Mouse (Mus musculus): ENCODE results near the gene Krt88. TPM values are rescaled to one million over a fixed set of nuclear protein-coding genes. Genes with fewer than 3 reads are reported as not detected.

Krt88 gene
- polyA plus RNA-seq, 1 experiment from 2014 or later = not detected

DNA sequence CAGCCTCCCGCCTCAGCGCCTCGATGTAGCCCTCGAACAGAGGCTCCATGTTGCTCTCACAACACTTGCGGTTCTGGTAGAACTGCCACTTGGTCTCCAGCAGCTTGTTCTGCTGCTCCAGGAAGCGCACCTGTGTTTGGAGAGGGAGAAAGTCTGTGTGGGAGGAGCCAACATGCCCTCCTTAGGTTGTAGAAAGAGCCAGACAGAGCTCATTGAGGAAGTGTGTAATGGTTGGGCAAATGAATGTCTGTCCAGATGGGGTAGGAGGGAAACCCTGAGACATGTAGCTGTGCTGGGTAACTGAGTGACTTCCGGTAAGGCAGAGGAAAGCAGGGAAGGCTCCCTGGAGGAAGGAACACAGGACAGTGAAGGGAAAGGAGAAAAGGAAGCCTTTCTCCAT lies 10.9 kb upstream of the Krt88 start:
- H3K27me3 ChIP-seq (ENCODE audit: control insufficient read depth, insufficient read depth, low read length) = peaks cover 31% of the 10 kb centered on the region
- no peaks in the 10 kb centered on the region for H3K9me3 ChIP-seq (ENCODE audit: control insufficient read depth, low read length)
- no peak for ATAC-seq (ENCODE audit: low FRiP score, low TSS enrichment)
- H3K4me3 ChIP-seq (ENCODE audit: low read length) = no peak overlapping the region
- H3K9ac ChIP-seq (ENCODE audit: low read depth, low read length) = no peak overlapping the region
- no peaks in the 10 kb centered on the region for H3K36me3 ChIP-seq (ENCODE audit: control insufficient read depth, insufficient read depth, low read length)
- no peak overlapping the region for H3K4me2 ChIP-seq (replicated peaks; ENCODE audit: low read depth, low read length)
- H3K4me1 ChIP-seq (ENCODE audit: control insufficient read depth, insufficient read depth, low read length) = 0 out of 2 replicates have a peak, but pooled peaks cover 2% of the 10 kb centered on the region
- H3K27ac ChIP-seq (ENCODE audit: low read depth, low read length) = no peak overlapping the region
- 91% methylated on average over 7 of the region's 7 CpGs for WGBS

DNA sequence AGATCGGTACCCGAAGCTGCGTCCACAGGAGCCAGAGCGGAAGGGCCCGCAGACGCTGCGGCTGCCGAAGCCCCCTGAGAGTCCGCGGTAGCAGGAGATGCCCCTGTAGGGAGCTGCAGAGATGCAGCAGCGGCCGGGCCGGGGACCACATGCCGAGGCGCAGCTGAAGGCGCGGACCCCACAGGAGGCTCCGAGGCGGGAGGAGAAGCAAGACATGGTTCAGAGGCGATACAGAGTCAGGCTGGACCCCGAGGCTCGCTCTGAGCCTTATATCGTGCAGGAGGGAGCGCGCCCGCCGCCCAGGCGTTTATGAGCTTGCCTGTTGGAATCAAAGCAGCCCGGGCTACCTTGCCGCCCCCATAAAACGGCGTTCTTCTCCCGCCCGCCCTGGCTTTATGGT lies 9.0 kb upstream of the Krt88 start, which contains the start of gene Krt87:
Gene Krt87 (minus strand): TSS at position 250 of the 400 bp plus-strand sequence.
- H3K27ac ChIP-seq (ENCODE audit: low read depth, low read length) = no peak within 1 kb of the TSS

DNA sequence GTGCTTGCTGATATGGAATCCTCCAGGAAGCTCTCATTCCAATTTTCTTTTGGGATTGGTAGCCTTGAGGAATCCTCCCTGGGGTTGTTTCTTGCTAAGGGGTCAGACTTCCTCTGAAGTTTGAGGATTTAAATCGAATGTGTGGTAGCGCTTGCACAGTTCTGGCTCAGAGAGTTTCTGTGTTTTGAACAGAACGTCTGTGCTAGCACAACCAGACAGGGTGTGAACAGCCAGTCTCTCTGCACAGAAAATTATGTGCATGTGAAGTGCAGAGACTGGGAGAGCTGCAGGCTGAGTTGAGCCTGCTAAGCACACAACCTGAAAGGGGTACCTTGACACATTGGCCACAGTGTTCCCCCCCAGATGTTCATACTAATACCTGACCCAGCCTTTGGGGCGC lies 6.7 kb upstream of the Krt88 start:
- H3K9me3 ChIP-seq (ENCODE audit: control insufficient read depth, low read length) = no peaks in the 10 kb centered on the region
- no peak for ATAC-seq (ENCODE audit: low FRiP score, low TSS enrichment)
- 0 out of 2 replicates have a peak, but pooled peaks cover 2% of the 10 kb centered on the region for H3K4me1 ChIP-seq (ENCODE audit: control insufficient read depth, insufficient read depth, low read length)
- H3K27me3 ChIP-seq (ENCODE audit: control insufficient read depth, insufficient read depth, low read length) = peaks cover 31% of the 10 kb centered on the region
- H3K4me2 ChIP-seq (replicated peaks; ENCODE audit: low read depth, low read length) = no peak overlapping the region
- no peak overlapping the region for H3K4me3 ChIP-seq (ENCODE audit: low read length)
- no peak overlapping the region for H3K9ac ChIP-seq (ENCODE audit: low read depth, low read length)
- WGBS = 75% methylated on average over 4 of the region's 4 CpGs
- H3K27ac ChIP-seq (ENCODE audit: low read depth, low read length) = no peak overlapping the region
- no peaks in the 10 kb centered on the region for H3K36me3 ChIP-seq (ENCODE audit: control insufficient read depth, insufficient read depth, low read length)

More for the DNA sequence above, 9.0 kb upstream of the Krt88 start, which contains the start of gene Krt87:
- ATAC-seq (ENCODE audit: low FRiP score, low TSS enrichment) = no peak
- whole genome bisulfite sequencing = under 1% methylated on average over 34 of the region's 34 CpGs
- Histone ChIP-seq H3K36me3 (ENCODE audit: control insufficient read depth, insufficient read depth, low read length) (no peaks in the 10 kb centered on the region), H3K27me3 (ENCODE audit: control insufficient read depth, insufficient read depth, low read length) (peaks cover 31% of the 10 kb centered on the region), H3K4me1 (ENCODE audit: control insufficient read depth, insufficient read depth, low read length) (0 out of 2 replicates have a peak, but pooled peaks cover 2% of the 10 kb centered on the region), H3K9ac (ENCODE audit: low read depth, low read length) (0 out of 2 replicates have a peak within 1 kb of the TSS, but pooled peaks have one; percentile 8), H3K4me3 (ENCODE audit: low read length) (peak within 1 kb of the TSS; percentile 25), H3K4me2 (replicated peaks; ENCODE audit: low read depth, low read length) (peak within 1 kb of the TSS; percentile 35), H3K9me3 (ENCODE audit: control insufficient read depth, low read length) (no peaks in the 10 kb centered on the region)

DNA sequence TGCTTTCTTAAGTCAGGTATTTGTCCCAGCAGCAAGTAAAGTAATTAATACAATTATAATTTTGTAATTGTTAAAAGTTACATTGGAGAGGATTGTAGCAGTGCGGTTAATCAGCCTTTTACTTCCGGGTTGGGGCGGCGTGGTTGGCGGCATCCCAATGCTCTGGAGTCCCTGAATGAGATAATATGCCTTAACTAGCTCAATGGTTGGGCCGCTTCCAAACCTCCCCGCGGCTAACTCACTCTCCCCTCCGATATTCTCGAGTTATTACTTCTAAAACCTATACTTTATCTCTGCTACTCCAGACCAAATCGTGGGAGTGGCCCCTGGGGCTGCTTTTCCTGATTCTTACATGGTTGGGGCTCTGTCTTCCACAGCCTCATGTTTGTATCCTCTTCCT lies 972 bp upstream of the Krt88 start:
- Histone ChIP-seq H3K4me1 (ENCODE audit: control insufficient read depth, insufficient read depth, low read length) (no peaks in the 10 kb centered on the region), H3K4me2 (replicated peaks; ENCODE audit: low read depth, low read length) (no peak overlapping the region), H3K27ac (ENCODE audit: low read depth, low read length) (no peak overlapping the region), H3K9ac (ENCODE audit: low read depth, low read length) (no peak overlapping the region), H3K9me3 (ENCODE audit: control insufficient read depth, low read length) (no peaks in the 10 kb centered on the region), H3K4me3 (ENCODE audit: low read length) (no peak overlapping the region), H3K27me3 (ENCODE audit: control insufficient read depth, insufficient read depth, low read length) (no peaks in the 10 kb centered on the region), H3K36me3 (ENCODE audit: control insufficient read depth, insufficient read depth, low read length) (no peaks in the 10 kb centered on the region)
- ATAC-seq (ENCODE audit: low FRiP score, low TSS enrichment) = no peak
- WGBS = 80% methylated on average over 11 of the region's 11 CpGs

DNA sequence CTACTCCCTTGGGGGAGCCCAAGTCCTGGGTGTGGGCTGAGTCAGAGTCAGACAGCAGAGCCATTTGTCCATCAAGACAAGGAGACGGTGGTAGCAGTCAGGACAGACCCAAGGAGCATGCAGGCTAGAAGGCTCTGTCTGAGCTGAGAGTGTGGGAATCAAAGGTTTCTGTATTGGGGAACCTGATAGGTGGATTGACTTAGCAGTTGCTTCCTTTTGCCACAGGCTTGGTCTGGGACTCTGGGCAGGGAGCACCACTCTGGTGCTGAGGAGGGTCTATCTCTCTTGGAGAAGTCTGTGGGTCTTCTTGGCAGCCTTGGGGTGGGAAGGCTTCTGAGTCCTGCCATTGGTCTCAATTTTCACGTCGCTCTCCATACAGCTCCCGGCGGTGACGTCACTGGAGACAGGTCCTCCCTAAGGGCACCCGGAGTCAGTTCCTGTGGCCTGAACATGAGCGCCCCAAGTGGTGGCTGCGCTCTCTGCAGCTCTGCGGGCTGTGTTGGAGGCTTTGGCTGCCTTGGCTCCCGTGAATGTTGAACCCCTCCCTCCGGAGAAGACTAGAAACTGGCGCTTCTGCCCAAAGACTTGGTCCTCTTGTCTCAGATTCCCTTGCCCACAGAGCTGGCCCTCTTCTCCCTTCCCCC lies 5.7 kb downstream of the Krt88 start:
- no peaks in the 10 kb centered on the region for H3K4me1 ChIP-seq (ENCODE audit: control insufficient read depth, insufficient read depth, low read length)
- H3K27me3 ChIP-seq (ENCODE audit: control insufficient read depth, insufficient read depth, low read length) = no peaks in the 10 kb centered on the region
- H3K4me3 ChIP-seq (ENCODE audit: low read length) = no peak overlapping the region
- 3% methylated on average over 13 of the region's 13 CpGs for WGBS
- no peak overlapping the region for H3K27ac ChIP-seq (ENCODE audit: low read depth, low read length)
- H3K9me3 ChIP-seq (ENCODE audit: control insufficient read depth, low read length) = peaks cover 3% of the 10 kb centered on the region; the same call in 1 of the 2 replicates
- no peak overlapping the region for H3K9ac ChIP-seq (ENCODE audit: low read depth, low read length)
- H3K36me3 ChIP-seq (ENCODE audit: control insufficient read depth, insufficient read depth, low read length) = no peaks in the 10 kb centered on the region
- H3K4me2 ChIP-seq (replicated peaks; ENCODE audit: low read depth, low read length) = no peak overlapping the region; the same call in 1 of the 2 replicates
- 0 out of 2 replicates have a peak, but pooled peaks have one; percentile 57 for ATAC-seq (ENCODE audit: low FRiP score, low TSS enrichment)

DNA sequence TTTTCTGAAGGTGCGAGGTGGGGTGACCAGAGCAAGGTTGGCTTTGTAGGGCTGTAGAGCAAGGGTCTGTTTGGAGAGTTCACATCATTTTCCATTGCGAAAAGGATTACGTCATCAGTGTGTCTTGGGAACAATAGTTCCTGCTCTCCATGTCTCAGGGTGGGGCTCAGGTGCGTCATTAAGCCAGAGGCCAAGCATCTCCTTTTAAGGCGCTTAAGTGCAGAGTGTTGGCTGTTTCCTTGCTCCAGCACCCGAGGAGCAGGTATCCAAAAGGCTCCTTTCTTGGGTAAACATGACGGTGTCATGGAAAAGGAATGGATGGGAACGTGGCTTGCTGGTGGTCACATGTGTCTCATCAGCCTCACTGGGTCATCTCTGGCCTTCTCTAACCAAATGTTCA lies 7.2 kb downstream of the Krt88 start:
- ATAC-seq (ENCODE audit: low FRiP score, low TSS enrichment) = no peak
- WGBS = 87% methylated on average over 8 of the region's 8 CpGs

DNA sequence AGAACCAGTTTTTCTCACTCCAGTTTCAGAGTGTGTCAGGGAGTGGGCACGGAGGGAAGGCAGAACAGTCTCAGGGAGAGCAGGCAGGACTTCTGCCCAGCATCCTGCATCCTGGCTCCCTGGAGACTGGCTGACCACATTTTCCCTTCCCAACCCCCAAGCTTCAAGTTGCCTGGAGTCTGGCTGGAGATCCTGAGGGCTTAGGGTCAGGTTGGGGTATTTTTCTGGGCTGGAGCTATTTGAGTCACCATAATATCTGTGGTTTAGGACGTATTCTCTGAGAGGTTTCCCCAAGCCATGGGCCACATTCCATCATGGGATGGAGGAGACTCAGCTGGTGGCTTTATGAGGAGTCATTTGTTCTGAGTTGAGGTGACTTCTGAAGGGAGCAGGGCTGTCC lies 7.7 kb downstream of the Krt88 start:
- ATAC-seq (ENCODE audit: low FRiP score, low TSS enrichment) = no peak
- no peak overlapping the region for H3K9ac ChIP-seq (ENCODE audit: low read depth, low read length)
- no peaks in the 10 kb centered on the region for H3K27me3 ChIP-seq (ENCODE audit: control insufficient read depth, insufficient read depth, low read length)
- WGBS = 67% methylated on average over 2 of the region's 2 CpGs
- H3K36me3 ChIP-seq (ENCODE audit: control insufficient read depth, insufficient read depth, low read length) = no peaks in the 10 kb centered on the region
- no peaks in the 10 kb centered on the region for H3K4me1 ChIP-seq (ENCODE audit: control insufficient read depth, insufficient read depth, low read length)
- peaks cover 3% of the 10 kb centered on the region; the same call in 1 of the 2 replicates for H3K9me3 ChIP-seq (ENCODE audit: control insufficient read depth, low read length)
- H3K27ac ChIP-seq (ENCODE audit: low read depth, low read length) = no peak overlapping the region
- no peak overlapping the region for H3K4me3 ChIP-seq (ENCODE audit: low read length)
- no peak overlapping the region for H3K4me2 ChIP-seq (replicated peaks; ENCODE audit: low read depth, low read length)

More for the DNA sequence above, 7.2 kb downstream of the Krt88 start:
- Histone ChIP-seq H3K4me2 (replicated peaks; ENCODE audit: low read depth, low read length) (no peak overlapping the region), H3K4me3 (ENCODE audit: low read length) (no peak overlapping the region), H3K27ac (ENCODE audit: low read depth, low read length) (no peak overlapping the region), H3K9ac (ENCODE audit: low read depth, low read length) (no peak overlapping the region), H3K9me3 (ENCODE audit: control insufficient read depth, low read length) (peaks cover 3% of the 10 kb centered on the region; the same call in 1 of the 2 replicates), H3K4me1 (ENCODE audit: control insufficient read depth, insufficient read depth, low read length) (no peaks in the 10 kb centered on the region), H3K36me3 (ENCODE audit: control insufficient read depth, insufficient read depth, low read length) (no peaks in the 10 kb centered on the region), H3K27me3 (ENCODE audit: control insufficient read depth, insufficient read depth, low read length) (no peaks in the 10 kb centered on the region)

DNA sequence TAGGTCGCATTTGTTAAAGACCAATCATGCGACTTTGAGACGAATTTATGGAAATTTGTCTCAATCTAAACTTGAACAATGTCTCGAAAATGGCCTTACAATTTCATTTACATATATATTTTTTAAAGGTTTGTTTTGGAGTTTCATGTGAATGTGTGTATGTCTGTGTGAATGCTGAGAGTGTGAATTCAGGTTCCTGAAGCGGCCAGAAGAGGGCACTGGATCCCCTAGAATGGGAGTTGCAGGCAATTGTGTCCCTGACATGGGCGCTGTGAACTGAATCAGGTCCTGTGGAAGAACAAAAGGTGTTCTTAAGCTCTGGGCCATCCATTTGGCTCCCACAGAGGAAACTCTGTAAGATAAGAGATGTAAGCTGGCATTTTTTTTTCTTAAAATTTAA lies 8.3 kb downstream of the Krt88 start:
- 88% methylated on average over 6 of the region's 6 CpGs for WGBS
- no peak overlapping the region for H3K9ac ChIP-seq (ENCODE audit: low read depth, low read length)
- no peak for ATAC-seq (ENCODE audit: low FRiP score, low TSS enrichment)
- no peak overlapping the region for H3K4me2 ChIP-seq (replicated peaks; ENCODE audit: low read depth, low read length)
- no peaks in the 10 kb centered on the region for H3K27me3 ChIP-seq (ENCODE audit: control insufficient read depth, insufficient read depth, low read length)
- H3K4me1 ChIP-seq (ENCODE audit: control insufficient read depth, insufficient read depth, low read length) = no peaks in the 10 kb centered on the region
- H3K4me3 ChIP-seq (ENCODE audit: low read length) = no peak overlapping the region
- H3K9me3 ChIP-seq (ENCODE audit: control insufficient read depth, low read length) = peaks cover 3% of the 10 kb centered on the region; the same call in 1 of the 2 replicates
- no peak overlapping the region for H3K27ac ChIP-seq (ENCODE audit: low read depth, low read length)
- H3K36me3 ChIP-seq (ENCODE audit: control insufficient read depth, insufficient read depth, low read length) = no peaks in the 10 kb centered on the region

DNA sequence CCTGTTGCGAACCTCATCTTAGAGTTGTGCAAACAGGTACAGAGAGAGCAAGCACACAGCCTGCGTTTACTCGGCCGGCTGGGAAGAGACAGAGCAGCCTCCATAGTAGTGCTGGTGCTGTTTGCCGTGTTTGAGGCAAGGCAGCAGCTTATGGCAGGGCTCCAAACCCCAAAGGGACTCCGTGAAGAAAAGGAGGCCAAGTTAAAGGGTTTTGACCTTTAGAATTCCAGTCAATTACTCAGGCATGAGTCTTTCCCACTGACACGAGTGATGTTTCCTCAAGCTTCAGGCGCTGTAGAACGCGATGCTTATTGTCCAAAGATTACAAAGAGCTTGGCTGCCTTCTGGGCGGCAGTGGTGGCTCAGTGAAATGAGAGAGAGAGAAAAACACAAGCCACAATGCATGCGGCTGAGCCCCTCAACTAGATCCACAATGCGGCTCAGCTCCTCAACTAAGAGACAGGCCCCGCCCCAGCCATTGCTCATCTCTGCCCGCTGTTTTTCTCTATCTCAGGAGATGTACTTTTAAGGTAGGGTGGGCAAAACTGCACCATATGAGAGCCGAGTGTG lies 10.9 kb downstream of the Krt88 start:
- Histone ChIP-seq H3K4me2 (replicated peaks; ENCODE audit: low read depth, low read length) (no peak overlapping the region), H3K27me3 (ENCODE audit: control insufficient read depth, insufficient read depth, low read length) (no peaks in the 10 kb centered on the region), H3K9me3 (ENCODE audit: control insufficient read depth, low read length) (peaks cover 3% of the 10 kb centered on the region; the same call in 1 of the 2 replicates), H3K4me1 (ENCODE audit: control insufficient read depth, insufficient read depth, low read length) (no peaks in the 10 kb centered on the region), H3K9ac (ENCODE audit: low read depth, low read length) (no peak overlapping the region), H3K27ac (ENCODE audit: low read depth, low read length) (no peak overlapping the region), H3K4me3 (ENCODE audit: low read length) (no peak overlapping the region), H3K36me3 (ENCODE audit: control insufficient read depth, insufficient read depth, low read length) (no peaks in the 10 kb centered on the region)
- WGBS = 59% methylated on average over 16 of the region's 16 CpGs
- ATAC-seq (ENCODE audit: low FRiP score, low TSS enrichment) = no peak

Data from kidney, embryonic 14.5 days (tissue).